Mouse (Mus musculus): ENCODE data around the gene Sh3bp5l. TPM values are rescaled to one million over a fixed set of nuclear protein-coding genes. Genes with fewer than 3 reads are reported as not detected.

Sh3bp5l gene
- polyA plus RNA-seq, 1 experiment from 2014 or later = 33.7 TPM

- H3K4me1 ChIP-seq (ENCODE audit: insufficient read depth, low read depth, low read length) = peaks cover 3% of the 10 kb centered on the region; the same call in 1 of the 2 replicates
- H3K4me2 ChIP-seq (replicated peaks; ENCODE audit: low read depth, low read length) = no peak overlapping the region
- 71% methylated on average over 28 of the region's 28 CpGs for WGBS
- no peak for ATAC-seq
- no peaks in the 10 kb centered on the region for H3K9me3 ChIP-seq (ENCODE audit: low read length)
- no peak for DNase-seq (ENCODE audit: low spot score)
- no peak overlapping the region for H3K4me3 ChIP-seq (ENCODE audit: low read depth, low read length)
- no peaks in the 10 kb centered on the region for H3K27me3 ChIP-seq (replicated peaks; ENCODE audit: insufficient read depth, low read length)
- no peak overlapping the region for H3K9ac ChIP-seq (replicated peaks; ENCODE audit: low read depth)
- peaks cover 7% of the 10 kb centered on the region; the same call in 1 of the 2 replicates for H3K36me3 ChIP-seq (ENCODE audit: insufficient read depth, low read length)
- no peak overlapping the region for H3K27ac ChIP-seq (ENCODE audit: low read length)
- TF ChIP-seq EP300 (IDR thresholded peaks at IDR 0.05) (no peak), CTCF (IDR thresholded peaks at IDR 0.05) (no peak)
Measured at GRCm38 (mm10) chr11:58316768-58317390, 13.6 kb upstream of the Sh3bp5l start.

- peaks cover 17% of the 10 kb centered on the region; the same call in 1 of the 2 replicates for H3K4me1 ChIP-seq (ENCODE audit: insufficient read depth, low read depth, low read length)
- TF ChIP-seq CTCF (IDR thresholded peaks at IDR 0.05) (peak; percentile 28), EP300 (IDR thresholded peaks at IDR 0.05) (no peak)
- H3K9ac ChIP-seq (replicated peaks; ENCODE audit: low read depth) = peak overlapping the region; percentile 69
- ATAC-seq = peak; percentile 99
- peak; percentile 99 for DNase-seq (ENCODE audit: low spot score)
- H3K27ac ChIP-seq (ENCODE audit: low read length) = peak overlapping the region; percentile 96
- peak overlapping the region; percentile 60 for H3K4me3 ChIP-seq (ENCODE audit: low read depth, low read length)
- peak overlapping the region; percentile 77 for H3K4me2 ChIP-seq (replicated peaks; ENCODE audit: low read depth, low read length)
- no peaks in the 10 kb centered on the region for H3K27me3 ChIP-seq (replicated peaks; ENCODE audit: insufficient read depth, low read length)
- WGBS = under 1% methylated on average over 59 of the region's 63 CpGs
- peaks cover 4% of the 10 kb centered on the region; the same call in 1 of the 2 replicates for H3K36me3 ChIP-seq (ENCODE audit: insufficient read depth, low read length)
- no peaks in the 10 kb centered on the region for H3K9me3 ChIP-seq (ENCODE audit: low read length)
Measured at GRCm38 (mm10) chr11:58322824-58323569, 7.5 kb upstream of the Sh3bp5l start.

- H3K27ac ChIP-seq (ENCODE audit: low read length) = peak overlapping the region; percentile 96
- H3K9ac ChIP-seq (replicated peaks; ENCODE audit: low read depth) = peak overlapping the region; percentile 69
- ATAC-seq (no peak), DNase-seq (ENCODE audit: low spot score) (peak; percentile 16)
- peaks cover 17% of the 10 kb centered on the region; the same call in 1 of the 2 replicates for H3K4me1 ChIP-seq (ENCODE audit: insufficient read depth, low read depth, low read length)
- TF ChIP-seq EP300 (IDR thresholded peaks at IDR 0.05) (no peak), CTCF (IDR thresholded peaks at IDR 0.05) (no peak)
- H3K4me3 ChIP-seq (ENCODE audit: low read depth, low read length) = peak overlapping the region; percentile 60
- no peaks in the 10 kb centered on the region for H3K27me3 ChIP-seq (replicated peaks; ENCODE audit: insufficient read depth, low read length)
- H3K4me2 ChIP-seq (replicated peaks; ENCODE audit: low read depth, low read length) = peak overlapping the region; percentile 77
- H3K9me3 ChIP-seq (ENCODE audit: low read length) = no peaks in the 10 kb centered on the region
- 6% methylated on average over 24 of the region's 24 CpGs for WGBS
- H3K36me3 ChIP-seq (ENCODE audit: insufficient read depth, low read length) = peaks cover 4% of the 10 kb centered on the region; the same call in 1 of the 2 replicates
Measured at GRCm38 (mm10) chr11:58323570-58324340, 6.8 kb upstream of the Sh3bp5l start.

GRCm38 (mm10) chr11:58324614-58325229 lies 5.8 kb upstream of the Sh3bp5l start:
- H3K27me3 ChIP-seq (replicated peaks; ENCODE audit: insufficient read depth, low read length) = no peaks in the 10 kb centered on the region
- no peak for ATAC-seq
- peaks cover 17% of the 10 kb centered on the region; the same call in 1 of the 2 replicates for H3K4me1 ChIP-seq (ENCODE audit: insufficient read depth, low read depth, low read length)
- TF ChIP-seq CTCF (IDR thresholded peaks at IDR 0.05) (no peak), EP300 (IDR thresholded peaks at IDR 0.05) (no peak)
- 0 out of 2 replicates have a peak, but pooled peaks cover 4% of the 10 kb centered on the region for H3K36me3 ChIP-seq (ENCODE audit: insufficient read depth, low read length)
- H3K27ac ChIP-seq (ENCODE audit: low read length) = no peak overlapping the region
- no peak overlapping the region for H3K9ac ChIP-seq (replicated peaks; ENCODE audit: low read depth)
- H3K9me3 ChIP-seq (ENCODE audit: low read length) = no peaks in the 10 kb centered on the region
- no peak overlapping the region for H3K4me2 ChIP-seq (replicated peaks; ENCODE audit: low read depth, low read length)
- no peak for DNase-seq (ENCODE audit: low spot score)
- WGBS = 79% methylated on average over 3 of the region's 3 CpGs
- no peak overlapping the region for H3K4me3 ChIP-seq (ENCODE audit: low read depth, low read length)

- 96% methylated on average over 3 of the region's 3 CpGs for WGBS
- no peak overlapping the region for H3K9ac ChIP-seq (replicated peaks; ENCODE audit: low read depth)
- peaks cover 21% of the 10 kb centered on the region; the same call in 1 of the 2 replicates for H3K4me1 ChIP-seq (ENCODE audit: insufficient read depth, low read depth, low read length)
- no peak overlapping the region for H3K4me3 ChIP-seq (ENCODE audit: low read depth, low read length)
- TF ChIP-seq CTCF (IDR thresholded peaks at IDR 0.05) (peak; percentile 31; the same call in 1 of the 2 replicates), EP300 (IDR thresholded peaks at IDR 0.05) (no peak)
- H3K27me3 ChIP-seq (replicated peaks; ENCODE audit: insufficient read depth, low read length) = no peaks in the 10 kb centered on the region
- ATAC-seq = no peak
- DNase-seq (ENCODE audit: low spot score) = no peak
- H3K9me3 ChIP-seq (ENCODE audit: low read length) = no peaks in the 10 kb centered on the region
- 0 out of 2 replicates have a peak, but pooled peaks cover 4% of the 10 kb centered on the region for H3K36me3 ChIP-seq (ENCODE audit: insufficient read depth, low read length)
- H3K27ac ChIP-seq (ENCODE audit: low read length) = no peak overlapping the region
- H3K4me2 ChIP-seq (replicated peaks; ENCODE audit: low read depth, low read length) = no peak overlapping the region
Measured at GRCm38 (mm10) chr11:58326781-58327180, 3.7 kb upstream of the Sh3bp5l start.

Measured in lung, postnatal 0 days (tissue).